Mouse (Mus musculus) T-cell, adult 2 months (primary cell): ENCODE measurements around the gene Kcnk7.
"Not testable (repeated sequence)": the region's sequence is repeated elsewhere in the genome, so short reads cannot be mapped to it uniquely, and the experiment has no call there.

Experiments
- DNase-seq: peaks from one replicate; pipeline ENCODE4 v3.0.0; 2022; ENCODE audit warnings: low spot score

Kcnk7 gene

DNA sequence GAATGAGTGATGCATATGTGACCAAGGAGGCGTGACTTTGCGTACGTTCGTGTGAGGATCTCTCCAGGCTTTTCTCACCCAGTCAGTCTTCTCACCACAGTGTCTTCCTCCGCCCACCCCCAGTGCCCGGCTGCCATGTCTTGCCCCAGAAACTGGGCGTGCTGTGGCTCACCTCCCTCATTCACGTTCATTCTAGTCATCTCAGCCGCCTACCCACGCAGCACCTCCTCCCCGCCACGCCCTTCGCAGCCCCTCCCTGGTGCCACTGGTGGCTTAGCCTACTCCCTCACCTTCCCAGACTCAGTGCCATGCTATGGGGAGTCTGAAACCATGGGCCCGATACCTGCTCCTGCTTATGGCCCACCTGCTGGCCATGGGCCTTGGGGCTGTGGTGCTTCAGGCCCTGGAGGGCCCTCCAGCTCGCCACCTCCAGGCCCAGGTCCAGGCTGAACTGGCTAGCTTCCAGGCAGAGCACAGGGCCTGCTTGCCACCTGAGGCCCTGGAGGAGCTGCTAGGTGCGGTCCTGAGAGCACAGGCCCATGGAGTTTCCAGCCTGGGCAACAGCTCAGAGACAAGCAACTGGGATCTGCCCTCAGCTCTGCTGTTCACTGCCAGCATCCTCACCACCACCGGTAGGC lies at the start of gene Kcnk7:
Gene Kcnk7 (plus strand): TSS at position 205 of the 638 bp plus-strand sequence.
- DNase-seq = peak; percentile 62

DNA sequence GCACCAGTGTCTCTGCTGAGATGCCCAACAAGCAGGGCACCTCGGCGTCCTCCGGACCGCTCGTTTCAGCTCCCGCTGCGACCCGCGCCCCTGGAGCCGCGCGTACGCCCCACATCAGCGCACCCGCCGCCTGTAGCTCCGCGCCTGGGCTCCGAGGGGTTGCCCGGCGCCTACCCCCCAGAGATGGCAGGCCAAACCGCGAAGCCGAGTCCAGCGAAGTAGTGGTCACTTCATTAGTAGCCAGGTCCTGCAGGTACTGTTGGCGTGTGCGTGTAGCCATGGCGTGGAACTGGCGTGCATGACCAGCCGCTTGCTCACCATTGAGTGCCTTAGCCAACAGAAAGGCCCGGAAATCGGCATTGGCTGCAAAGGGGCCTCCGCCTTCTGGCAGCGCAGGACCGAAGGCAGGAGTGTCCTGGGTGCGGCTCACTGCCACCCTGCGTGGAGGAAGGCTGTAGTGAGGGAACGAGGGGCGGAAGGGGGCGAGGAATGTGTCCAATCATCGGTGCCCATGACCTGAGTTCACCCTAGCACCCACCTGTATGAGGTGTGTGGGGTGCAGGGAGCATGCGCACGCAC lies 49.4 kb upstream of the Kcnk7 start:
- no peak for DNase-seq

DNA sequence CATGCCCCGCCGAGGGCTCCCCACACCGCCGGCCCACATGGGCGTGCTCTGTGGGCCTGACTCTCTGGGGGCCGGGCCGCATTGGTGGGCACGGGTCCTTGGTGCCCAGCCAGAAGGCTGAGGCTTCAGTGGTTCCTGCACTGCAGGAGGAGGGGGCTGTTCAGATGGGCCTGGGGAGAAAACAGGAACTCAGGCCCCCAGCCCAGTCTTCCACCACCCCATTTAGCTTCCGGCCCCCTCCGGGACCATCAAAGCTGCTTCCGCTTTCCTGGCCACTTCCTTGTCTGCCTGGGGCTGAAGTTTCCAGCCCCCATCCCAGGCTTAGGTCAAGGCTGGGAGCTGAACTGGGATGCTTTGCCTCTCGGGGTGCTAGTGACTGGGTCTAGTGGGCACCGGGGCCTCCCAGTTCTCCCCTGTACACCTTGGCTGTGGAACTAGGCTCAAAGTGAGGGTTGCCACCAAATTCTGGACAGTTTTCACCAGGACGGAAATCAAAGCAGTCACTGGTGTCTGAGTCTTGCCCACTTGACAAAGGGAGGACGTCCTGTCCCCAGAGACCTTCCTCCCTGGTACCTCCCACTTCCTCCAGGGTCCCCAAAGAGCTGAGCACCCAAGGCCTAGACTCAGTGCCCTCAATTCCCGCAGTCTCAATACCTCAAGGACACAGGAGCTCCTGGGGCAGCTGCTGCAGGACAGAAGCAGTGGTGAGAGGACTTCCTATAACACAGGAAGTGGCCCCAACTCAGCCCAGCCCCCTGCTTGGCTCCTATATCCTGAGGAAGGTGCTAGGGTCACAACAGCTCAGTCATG lies 43.0 kb upstream of the Kcnk7 start:
- peak; percentile 41 for DNase-seq

DNA sequence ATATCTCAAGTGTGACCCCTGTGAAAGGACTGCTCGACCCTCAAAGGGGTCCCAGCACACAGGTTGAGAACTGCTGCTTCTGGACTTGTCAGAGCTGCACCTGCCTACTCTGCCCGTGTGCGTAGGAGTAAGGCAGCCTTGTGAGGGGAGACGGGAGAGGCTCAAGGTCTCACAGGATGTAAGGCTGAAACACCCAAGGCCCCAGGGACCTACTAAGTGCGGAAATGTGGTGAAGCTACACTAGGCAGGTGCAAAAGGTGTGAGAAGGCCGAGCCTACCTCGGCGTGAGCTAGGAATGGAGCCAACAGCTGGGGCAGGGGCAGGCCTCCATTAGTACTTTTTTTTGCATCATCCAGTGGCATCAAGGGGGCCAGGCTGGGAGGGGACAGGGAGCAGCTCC lies 41.9 kb upstream of the Kcnk7 start:
- peak; percentile 61 for DNase-seq

DNA sequence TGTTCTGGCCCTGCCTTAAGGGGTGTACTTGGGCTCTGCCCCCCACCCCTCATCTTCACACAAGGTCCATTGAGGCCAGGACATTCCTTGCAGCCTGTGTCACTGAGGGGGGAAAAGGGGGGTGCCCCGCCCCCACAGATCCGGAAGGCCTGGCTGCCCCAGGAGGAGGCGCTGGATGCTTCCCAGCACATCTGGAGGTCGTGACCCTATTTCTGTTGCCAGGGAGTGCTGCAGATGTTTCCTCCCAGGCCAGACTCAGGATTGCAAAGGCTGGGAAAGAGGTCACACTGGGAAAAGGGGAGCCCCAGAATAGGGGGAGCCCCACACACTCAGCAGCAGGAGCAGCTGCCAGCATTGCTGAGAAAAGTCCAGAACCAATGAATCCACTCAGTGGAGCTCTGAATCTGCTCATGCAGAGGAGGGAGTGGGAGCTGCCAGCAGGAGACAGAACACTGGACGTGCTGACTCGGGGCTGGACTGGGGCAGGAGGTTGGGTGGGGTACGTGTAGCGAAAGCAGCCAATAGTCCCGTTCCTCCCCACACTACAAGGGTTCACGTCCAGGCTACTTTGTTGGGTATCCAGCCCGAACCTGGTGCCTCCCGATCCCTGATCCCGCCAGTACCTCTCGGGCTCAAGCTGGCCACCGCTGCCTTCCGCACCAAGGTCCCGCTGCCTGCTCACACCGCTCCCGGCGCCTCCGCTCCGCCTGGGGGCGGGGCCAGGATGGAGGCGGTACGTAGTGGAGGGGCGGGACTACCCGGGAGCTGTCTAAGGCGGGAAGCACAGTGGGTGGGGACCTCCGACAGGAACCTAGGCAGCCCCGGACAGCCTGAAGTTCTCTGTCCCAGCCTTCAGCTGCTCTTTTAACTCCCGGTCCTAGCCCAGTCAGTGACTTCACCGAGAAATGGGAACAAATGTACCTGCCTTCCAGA lies 40.9 kb upstream of the Kcnk7 start, which contains the start of gene Sipa1:
Gene Sipa1 (minus strand): TSS at position 727 of the 933 bp plus-strand sequence.
- peak; percentile 91 for DNase-seq

DNA sequence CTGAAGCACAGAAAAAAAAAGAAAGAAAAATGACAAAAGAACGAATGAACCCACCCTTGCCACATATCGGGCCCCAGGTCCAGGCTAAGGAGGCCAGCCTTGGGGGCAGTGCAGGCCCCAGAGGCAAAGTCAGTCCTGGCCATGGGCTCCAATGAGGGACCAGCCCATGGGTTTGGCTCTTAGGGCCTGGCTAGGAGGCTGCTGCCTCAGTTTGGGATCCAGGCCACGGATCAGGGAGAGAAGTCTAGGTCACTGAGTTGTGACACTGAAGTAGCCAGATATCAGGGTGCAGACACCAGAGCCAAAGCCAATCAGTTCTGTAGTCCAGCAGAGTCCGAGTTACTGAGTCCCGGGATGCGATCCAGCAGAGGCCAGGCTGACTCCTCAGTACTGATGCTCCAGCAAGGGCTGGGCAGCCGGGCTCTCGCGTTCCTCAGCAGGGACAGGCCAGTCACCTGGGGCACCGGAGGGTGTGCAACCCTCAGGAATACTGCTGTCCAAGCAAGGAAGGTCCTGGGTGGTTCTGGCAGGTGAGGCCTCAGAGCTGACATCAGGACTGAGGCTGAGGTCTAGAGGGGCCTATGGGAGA lies 39.4 kb upstream of the Kcnk7 start:
- no peak for DNase-seq

DNA sequence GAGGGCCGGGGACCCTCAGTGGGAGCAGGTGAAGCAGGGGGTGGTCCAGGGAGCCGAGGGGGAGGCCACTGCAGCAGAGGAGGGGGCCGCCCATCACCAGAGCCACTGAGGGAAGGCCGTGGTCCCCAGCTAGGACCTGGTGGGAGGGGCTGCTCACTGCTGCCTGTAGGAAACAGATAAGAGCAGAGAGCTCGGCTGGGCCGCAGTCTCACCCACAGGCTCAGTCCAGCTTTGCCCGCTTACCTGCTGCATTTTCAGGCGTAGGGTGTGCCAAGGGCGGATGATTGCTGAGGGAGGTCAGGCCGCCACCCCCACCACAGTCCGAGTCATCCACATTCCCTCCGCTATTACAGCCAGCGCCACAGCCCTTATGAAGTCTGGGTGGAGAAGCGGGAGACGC lies 38.7 kb upstream of the Kcnk7 start:
- no peak for DNase-seq

DNA sequence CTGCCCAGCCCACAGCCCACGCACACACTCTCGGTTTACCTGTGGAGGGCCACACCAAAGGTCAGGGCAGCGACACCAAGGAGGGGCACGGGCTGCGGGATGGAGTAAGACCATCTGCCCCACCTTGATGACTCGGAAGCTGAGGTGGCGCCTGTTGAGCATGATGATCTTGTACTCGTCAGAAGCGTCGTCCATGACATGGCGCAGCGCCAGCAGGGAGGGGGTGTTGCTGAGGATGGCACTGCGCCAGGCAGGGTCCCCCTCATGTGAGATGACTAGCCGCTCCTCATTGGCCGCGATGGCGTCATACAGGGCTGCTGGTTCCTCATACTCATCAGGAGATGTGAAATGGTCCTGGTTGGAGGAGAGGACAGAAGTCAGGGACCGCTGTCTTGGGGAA lies 37.8 kb upstream of the Kcnk7 start:
- DNase-seq = no peak

DNA sequence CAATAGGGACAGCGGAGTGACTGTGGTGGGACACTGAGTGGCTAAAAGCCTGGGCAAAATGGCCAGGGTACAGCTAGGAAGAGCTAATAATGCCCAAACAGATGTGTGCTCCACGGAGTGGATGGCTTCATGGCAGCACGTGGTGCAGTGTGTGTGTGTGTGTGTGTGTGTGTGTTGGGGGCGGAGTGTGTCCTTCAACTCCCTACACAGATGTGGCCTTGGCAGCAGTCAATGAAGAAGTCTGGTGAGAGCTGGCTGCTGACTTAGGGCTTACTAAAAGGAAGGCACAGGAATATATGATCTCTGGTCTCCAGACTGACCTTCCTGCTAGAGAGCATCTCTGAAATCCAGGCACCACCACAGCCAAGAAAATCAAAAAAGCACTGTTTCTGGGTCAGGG lies 35.8 kb upstream of the Kcnk7 start:
- no peak for DNase-seq

DNA sequence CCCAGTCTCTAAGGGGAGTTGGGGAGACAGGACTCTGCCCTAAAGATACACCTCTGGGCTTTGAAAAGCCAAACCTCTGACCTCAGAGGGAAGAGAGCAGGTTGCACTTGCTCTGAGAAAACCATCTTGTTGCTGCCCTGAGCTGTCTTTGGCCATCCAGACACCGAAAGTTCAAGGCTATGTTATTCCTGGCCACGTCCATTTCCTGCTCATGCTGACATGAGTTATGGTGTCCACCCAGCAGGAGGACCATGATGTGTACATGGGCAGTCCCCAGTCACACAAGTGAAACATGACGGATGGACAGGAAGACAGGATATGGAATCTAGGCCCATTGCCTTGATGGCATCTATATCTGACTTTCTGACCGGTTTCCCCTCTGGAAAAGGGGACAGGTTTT lies 23.7 kb upstream of the Kcnk7 start:
- no peak for DNase-seq

DNA sequence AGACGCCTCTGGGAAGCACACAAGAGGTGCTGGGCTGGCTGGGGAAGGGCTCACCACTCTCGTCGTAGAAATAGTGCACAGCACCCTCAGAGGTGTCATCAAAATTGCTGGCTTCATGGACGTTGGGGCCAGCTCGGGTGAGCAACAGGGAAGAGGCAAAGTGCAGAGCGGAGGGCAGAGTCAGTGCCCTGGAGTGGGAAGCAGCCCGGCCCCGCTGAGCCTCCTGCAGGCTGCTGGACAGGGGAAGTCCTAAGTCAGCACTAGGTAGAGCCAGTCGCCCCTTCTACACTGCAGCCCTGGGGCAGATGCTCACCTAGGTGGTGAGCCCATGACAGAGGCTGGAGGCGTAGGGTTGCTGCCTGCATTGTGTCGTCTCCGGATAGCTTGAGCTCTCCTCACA lies 19.9 kb upstream of the Kcnk7 start:
- no peak for DNase-seq

DNA sequence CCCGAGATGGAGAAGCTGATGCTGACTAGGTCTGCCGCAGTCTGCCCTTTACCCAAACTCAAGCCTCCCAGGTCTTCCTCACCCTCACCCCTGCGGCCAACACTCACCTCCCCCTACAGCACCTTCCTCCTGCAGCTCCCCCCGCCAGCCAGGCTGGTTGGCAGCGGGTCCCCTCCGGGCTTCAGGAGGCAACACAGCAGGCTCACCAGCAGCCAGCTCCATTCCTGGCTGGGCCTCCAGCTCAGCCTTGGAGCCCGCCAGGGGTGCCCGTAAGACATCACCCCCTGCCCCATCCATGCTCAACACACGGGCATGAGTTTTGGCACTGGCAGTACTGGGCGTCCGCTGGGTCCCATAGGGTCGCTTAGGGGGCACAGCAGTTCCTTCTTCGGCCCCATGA lies 19.2 kb upstream of the Kcnk7 start:
- DNase-seq = no peak

DNA sequence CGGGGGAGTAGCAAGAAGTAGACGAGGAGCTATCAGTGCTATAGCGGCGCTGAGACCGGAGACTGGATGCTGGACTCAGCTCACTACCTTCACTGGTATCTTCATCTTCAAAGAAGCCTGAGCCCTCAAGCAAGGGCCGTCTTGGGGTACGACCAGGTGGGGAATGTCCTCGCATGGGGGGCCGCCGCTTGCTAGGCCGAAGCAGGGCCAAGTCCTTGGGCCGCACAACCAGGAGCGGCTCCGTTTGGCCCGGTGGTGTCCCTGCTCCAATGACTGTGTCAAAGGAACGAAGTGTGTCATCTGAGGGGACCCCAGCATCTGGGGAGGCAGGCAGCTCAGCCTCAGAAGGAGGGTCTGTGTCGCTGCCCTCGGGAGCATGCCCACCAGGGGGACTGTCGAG lies 18.7 kb upstream of the Kcnk7 start:
- DNase-seq = no peak

DNA sequence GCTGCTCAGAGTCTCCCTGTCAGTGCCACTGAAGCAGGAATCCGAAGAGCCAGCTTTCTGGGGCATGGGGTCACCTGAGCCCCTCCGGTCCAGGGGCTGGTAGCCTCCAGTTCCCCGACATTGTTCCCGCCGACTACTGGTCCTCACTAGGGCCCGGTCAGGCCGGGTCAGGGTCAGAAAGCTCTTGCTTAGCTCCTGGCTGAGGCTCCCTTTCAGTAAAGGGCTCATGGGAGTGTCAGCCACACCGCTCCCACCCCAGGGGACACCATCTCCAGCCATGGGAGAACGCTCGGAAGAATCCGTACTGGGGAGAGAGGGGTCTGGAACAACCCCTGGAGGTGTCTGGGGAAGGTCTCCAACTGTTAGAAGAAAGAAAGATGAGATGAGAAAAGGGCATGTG lies 18.3 kb upstream of the Kcnk7 start:
- DNase-seq = no peak

DNA sequence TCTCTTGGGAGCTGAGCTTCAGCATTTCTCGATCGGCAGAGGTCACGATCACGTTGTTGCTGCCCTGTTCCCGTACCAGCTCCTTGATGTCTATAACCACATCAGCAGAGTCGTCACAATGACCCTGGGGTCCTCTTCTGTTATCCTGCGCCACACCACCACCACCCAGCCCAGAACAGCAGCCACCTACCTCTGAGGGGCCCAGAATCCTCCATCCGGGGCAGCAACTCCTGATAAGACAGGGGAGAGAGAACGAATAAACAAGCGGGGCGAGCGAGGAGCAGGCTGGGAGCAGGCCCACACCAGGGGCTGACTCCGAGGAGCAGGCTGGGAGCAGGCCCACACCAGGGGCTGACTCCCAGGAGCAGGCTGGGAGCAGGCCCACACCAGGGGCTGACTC lies 17.7 kb upstream of the Kcnk7 start:
- no peak for DNase-seq

DNA sequence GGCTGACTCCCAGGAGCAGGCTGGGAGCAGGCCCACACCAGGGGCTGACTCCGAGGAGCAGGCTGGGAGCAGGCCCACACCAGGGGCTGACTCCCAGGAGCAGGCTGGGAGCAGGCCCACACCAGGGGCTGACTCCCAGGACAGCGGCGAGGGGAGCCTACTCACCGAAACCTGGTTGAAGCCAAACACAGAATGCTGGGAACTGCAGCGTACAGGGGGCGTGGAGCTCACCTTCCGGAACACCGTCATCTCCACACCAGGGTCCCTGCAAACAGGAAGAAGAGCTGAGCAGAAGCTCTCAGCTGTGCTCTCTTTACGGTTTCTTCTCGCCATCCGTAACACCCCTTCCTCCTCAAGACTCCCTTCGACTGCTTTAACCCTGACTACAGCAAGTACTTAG lies 17.2 kb upstream of the Kcnk7 start:
- not testable (repeated sequence) for DNase-seq

DNA sequence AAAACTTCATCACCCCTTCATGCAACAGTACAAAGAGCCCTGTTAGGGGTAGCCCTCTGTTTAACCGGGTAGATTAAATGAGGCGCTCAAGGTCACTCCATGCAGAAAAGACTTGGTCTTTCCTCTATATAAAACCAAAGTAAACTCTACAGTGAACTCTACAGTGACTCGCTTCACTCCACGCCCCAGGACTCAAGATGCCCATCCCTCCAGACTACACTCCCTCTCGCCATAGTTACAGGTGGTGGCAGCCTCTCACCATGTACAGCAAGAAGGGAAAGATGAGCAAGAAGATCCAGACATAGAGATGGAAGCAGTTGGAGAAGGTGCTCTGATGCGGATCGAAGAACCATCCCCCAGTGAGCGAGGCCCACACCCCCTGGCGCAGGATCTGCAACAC lies 16.4 kb upstream of the Kcnk7 start:
- DNase-seq = no peak

DNA sequence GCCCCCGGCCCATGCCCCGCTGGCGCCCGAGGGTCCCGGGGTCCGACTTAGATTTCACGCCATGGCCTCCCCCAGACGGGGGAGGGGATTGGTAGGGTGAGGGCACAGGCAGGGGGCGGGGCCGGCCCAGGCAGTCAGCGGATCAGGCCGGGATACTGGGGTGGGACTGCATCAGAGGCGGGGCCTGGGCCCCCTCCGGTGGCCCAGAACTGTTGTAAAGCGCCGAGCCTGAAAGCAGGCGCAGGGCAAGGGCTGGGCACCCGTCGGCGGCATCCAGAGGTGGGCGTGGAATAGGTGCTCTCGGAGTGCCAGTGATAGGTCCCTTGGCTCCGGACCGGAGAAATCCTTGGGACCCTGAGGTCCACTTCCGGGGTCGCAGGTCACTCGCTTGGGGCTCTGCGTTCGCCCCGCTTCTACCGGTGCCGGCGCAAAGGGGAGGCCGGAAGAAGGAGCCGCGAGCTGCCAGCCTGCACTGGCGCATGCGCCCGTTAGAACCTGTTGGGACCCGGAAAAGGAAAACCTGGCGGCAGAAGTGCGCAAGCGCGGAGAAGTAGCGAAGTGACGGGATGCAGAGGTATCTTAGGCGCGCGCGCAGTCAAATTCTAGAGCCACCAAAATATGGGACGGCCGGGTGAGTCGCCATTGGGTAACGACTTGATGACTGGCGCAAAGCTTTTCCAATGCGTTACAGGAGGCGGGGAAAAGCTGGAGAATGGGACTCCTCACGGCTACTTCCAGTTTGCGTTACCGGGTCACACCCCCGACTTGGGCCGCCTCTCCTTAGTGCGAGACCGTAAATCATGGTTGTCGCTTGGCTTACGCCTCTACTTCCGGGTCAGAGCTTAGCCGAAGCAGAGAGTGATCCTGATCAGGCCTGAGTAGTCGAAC lies 15.7 kb upstream of the Kcnk7 start, which contains the start of the genes Map3k11 and Pcnx3:
Gene Map3k11 (plus strand): TSS at position 543 of the 888 bp plus-strand sequence.
Gene Pcnx3 (minus strand): TSS at position 709 of the 888 bp plus-strand sequence.
- DNase-seq = peak; percentile 98

DNA sequence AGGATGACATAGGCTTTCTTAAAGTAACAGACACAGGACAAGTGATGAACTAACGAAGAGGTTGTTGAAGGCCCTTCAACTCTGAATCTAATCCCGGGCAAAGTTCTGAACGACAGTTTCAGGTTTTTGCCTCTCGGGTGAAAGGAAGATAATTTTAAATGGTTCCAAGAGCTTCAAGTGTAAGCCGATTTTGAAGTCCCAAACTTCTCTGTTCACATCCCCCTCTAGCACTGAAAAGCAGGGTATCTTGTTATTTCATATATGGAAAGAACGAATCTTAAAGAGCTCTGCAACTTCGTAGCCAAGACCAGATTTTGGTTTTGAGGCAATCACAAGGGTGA lies 15.1 kb upstream of the Kcnk7 start:
- no peak for DNase-seq

DNA sequence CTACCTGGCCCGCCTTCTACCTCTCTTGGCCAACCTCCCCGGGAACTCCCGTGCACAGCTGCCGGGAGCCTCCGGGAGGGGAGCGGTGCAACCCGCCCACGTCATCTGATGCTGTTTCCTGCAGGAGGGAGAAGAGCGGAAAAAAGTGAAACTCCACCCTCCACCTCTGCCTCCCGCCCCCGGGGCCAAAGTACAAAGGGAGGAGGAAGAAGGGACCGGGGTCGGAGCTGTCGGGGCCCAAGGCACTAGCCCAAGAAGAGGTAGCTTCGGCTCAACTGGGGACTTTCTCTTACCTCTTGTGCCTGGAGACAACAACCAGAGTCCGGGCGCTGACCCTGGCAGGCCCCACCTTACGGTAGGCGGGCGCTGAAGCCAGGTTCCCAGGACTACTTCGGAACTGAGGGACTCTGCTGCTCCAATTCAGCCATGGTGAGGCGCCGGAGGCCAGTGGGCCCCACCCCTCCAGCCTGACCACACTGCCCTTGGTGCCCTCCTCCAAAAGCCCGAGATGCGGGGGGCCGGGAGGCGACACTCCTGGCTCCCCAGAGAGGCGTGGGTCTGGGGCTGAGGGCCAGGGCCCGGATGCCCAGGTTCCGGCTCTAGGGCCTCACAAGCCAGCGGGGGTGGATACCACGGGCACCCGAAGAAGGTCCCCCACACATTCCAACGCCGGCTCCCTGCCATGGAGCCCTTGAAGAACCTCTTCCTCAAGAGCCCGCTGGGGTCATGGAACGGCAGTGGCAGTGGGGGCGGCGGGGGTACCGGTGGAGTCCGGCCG lies 14.4 kb upstream of the Kcnk7 start:
- peak; percentile 86 for DNase-seq
